Mouse (Mus musculus) lung, adult 2 months (tissue): ENCODE measurements around the gene Arl2bp. TPM values are rescaled to one million over a fixed set of nuclear protein-coding genes. Genes with fewer than 3 reads are reported as not detected.

Experiments used
- DNase-seq: peaks from one replicate; pipeline ENCODE4 v3.0.0; 2022
- H3K4me1 ChIP-seq: fragments of 200-500 bp; 2 replicates; pipeline ENCODE4 v1.6.1; 2011; ENCODE audit warnings: low read length; ENCODE audit not compliant: control insufficient read depth, insufficient read depth
- H3K4me3 ChIP-seq: fragments of 200-500 bp; replicated peaks from 2 replicates; pipeline ENCODE3; 2011; ENCODE audit warnings: low read depth, mild to moderate bottlenecking, control low read depth, low read length; ENCODE audit errors: extremely low read depth
- CTCF ChIP-seq: fragments of 200-500 bp; IDR thresholded peaks from 2 replicates; pipeline ENCODE4 v1.5.1; 2011; ENCODE audit warnings: mild to moderate bottlenecking, low read length, control low read depth; ENCODE audit not compliant: insufficient read depth
- POLR2A ChIP-seq: fragments of 200-500 bp; IDR thresholded peaks from 2 replicates; pipeline ENCODE4 v1.6.1; 2011; ENCODE audit warnings: low read depth, mild to moderate bottlenecking, control low read depth, low read length, borderline replicate concordance; ENCODE audit errors: extremely low read depth
- WGBS: fragments of 180-500 bp; shearing (Covaris S2); methylation state at CpG from one replicate; pipeline ENCODE4 v1.1.7; 2018; 5-methylcytosine and 5-hydroxymethylcytosine counted together
- polyA plus RNA-seq: library from polyadenylated mRNA; depleted of rRNA; stranded (reverse); fragments of >200 nt; gene quantifications from 2 replicates; pipeline ENCODE4 v1.2.3, GENCODE M21; 2012

The Arl2bp gene
- polyA plus RNA-seq, 1 experiment: 126 TPM

DNA sequence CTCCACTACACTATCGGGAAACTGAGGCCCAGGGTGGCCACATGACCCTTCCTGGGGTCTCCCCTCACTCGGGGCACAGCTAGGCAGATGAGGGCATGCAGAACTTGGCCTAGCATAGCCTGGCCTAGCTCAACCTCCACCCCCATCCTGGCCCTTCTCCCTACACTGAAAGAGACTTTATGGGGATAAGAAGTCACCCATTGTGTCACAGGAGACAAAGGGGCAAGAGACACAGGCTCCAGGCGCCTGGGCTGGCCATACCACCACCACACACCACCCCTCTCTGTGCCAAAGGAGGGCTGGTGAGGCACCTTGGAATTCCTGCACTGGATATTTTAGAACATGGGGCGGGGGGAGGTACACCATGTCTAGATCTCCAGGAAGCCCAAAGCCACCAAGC lies 17.9 kb downstream of the Arl2bp start:
- H3K4me1 ChIP-seq: peaks cover 31% of the 10 kb centered on the region
- TF ChIP-seq POLR2A: no peak
- TF ChIP-seq CTCF: no peak
- DNase-seq: no peak
- H3K4me3 ChIP-seq: no peak overlapping the region
- 86% methylated on average over 4 of the region's 4 CpGs for WGBS

- Histone ChIP-seq H3K4me3 (no peak overlapping the region), H3K4me1 (peaks cover 30% of the 10 kb centered on the region)
- TF ChIP-seq POLR2A: no peak
- TF ChIP-seq CTCF: no peak
- WGBS: 44% methylated on average over 9 of the region's 9 CpGs
- no peak for DNase-seq
These were observed 19.6 kb downstream of the Arl2bp start for GRCm38 (mm10) chr8:94685953-94686352.

DNA sequence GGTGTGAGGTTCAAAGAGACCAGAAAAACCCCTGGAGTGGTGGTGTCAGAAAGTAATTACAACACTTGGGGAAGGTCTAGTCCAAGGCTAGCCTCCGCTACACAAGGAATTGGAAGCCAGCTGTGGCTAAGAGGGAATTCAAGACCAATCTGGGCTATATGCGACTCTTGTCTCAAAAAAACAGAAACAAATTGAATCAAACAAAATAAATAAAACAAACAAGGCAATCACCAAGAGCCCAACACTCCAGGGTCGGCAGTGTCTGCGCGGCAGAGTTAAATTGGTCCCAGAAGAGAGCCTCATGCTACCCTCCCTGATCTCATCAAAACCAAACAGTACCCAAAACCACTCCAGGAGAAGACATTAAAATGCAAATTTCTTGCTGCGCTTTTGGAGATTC lies 28.3 kb downstream of the Arl2bp start:
- no peak overlapping the region for H3K4me3 ChIP-seq
- TF ChIP-seq POLR2A (no peak), CTCF (no peak)
- DNase-seq: no peak

GRCm38 (mm10) chr8:94695341-94695993 lies 29.1 kb downstream of the Arl2bp start:
- 4% methylated on average over 31 of the region's 31 CpGs for WGBS
- TF ChIP-seq CTCF: no peak
- no peak for TF ChIP-seq POLR2A
- H3K4me3 ChIP-seq: peak overlapping the region; percentile 69
- H3K4me1 ChIP-seq: peaks cover 8% of the 10 kb centered on the region
- DNase-seq: no peak

More for the DNA sequence above, 28.3 kb downstream of the Arl2bp start:
- H3K4me1 ChIP-seq: peaks cover 8% of the 10 kb centered on the region
- WGBS: 34% methylated on average over 6 of the region's 6 CpGs

GRCm38 (mm10) chr8:94695994-94696384 lies 29.6 kb downstream of the Arl2bp start, which contains the start of gene Pllp:
Gene Pllp, minus strand, starts transcription at chr8:94696278.
- Histone ChIP-seq H3K4me3 (peak within 1 kb of the TSS; percentile 69), H3K4me1 (peaks cover 8% of the 10 kb centered on the region)
- no peak for DNase-seq
- WGBS: under 1% methylated on average over 41 of the region's 41 CpGs
- TF ChIP-seq CTCF (no peak), POLR2A (peak; percentile 64; the same call in 1 of the 2 replicates)

GRCm38 (mm10) chr8:94696566-94696965 lies 30.2 kb downstream of the Arl2bp start:
- WGBS: 44% methylated on average over 3 of the region's 3 CpGs
- no peak overlapping the region for H3K4me3 ChIP-seq
- no peak for DNase-seq
- no peak for TF ChIP-seq CTCF
- no peak for TF ChIP-seq POLR2A
- H3K4me1 ChIP-seq: peaks cover 8% of the 10 kb centered on the region

DNA sequence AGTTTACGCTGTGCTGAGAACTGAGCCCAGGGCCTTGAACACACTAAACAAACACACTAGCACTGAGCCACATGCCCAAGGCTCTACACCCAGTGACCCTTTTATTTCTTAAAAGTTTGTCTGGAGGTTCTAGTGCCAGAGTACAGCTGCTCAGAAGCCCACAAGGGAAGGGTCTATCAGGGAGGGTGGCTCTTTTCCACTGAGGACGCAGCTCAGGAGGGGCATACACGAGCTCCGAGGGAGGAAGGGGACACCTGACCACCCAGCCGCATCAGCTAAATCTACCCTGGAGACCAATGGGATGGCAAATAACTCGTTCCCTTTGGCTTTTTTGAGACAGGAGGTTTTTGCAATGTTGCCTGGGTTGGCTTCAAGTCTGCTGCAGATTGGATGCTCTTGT lies 31.6 kb downstream of the Arl2bp start:
- peaks cover 2% of the 10 kb centered on the region; the same call in 1 of the 2 replicates for H3K4me1 ChIP-seq
- no peak for DNase-seq
- no peak overlapping the region for H3K4me3 ChIP-seq
- 83% methylated on average over 6 of the region's 6 CpGs for WGBS
- TF ChIP-seq CTCF (no peak), POLR2A (no peak)

GRCm38 (mm10) chr8:94699366-94699765 lies 33.0 kb downstream of the Arl2bp start:
- Histone ChIP-seq H3K4me3 (no peak overlapping the region), H3K4me1 (no peaks in the 10 kb centered on the region)
- TF ChIP-seq CTCF (no peak), POLR2A (no peak)
- WGBS: 80% methylated on average over 16 of the region's 16 CpGs
- DNase-seq: no peak

GRCm38 (mm10) chr8:94700421-94700935 lies 34.1 kb downstream of the Arl2bp start:
- no peak for TF ChIP-seq CTCF
- TF ChIP-seq POLR2A: no peak
- WGBS: 71% methylated on average over 4 of the region's 4 CpGs

GRCm38 (mm10) chr8:94702156-94702555 lies 35.8 kb downstream of the Arl2bp start:
- peaks cover 4% of the 10 kb centered on the region; the same call in 1 of the 2 replicates for H3K4me1 ChIP-seq
- no peak for DNase-seq
- TF ChIP-seq CTCF (no peak), POLR2A (no peak)
- 66% methylated on average over 3 of the region's 3 CpGs for WGBS
- H3K4me3 ChIP-seq: no peak overlapping the region

More at GRCm38 (mm10) chr8:94700421-94700935, 34.1 kb downstream of the Arl2bp start:
- Histone ChIP-seq H3K4me1 (no peaks in the 10 kb centered on the region), H3K4me3 (no peak overlapping the region)
- no peak for DNase-seq
